Mouse (Mus musculus): Measurements from ENCODE around the gene Add2. TPM values are rescaled to one million over a fixed set of nuclear protein-coding genes. Genes with fewer than 3 reads are reported as not detected.

Gene Add2
- polyA plus RNA-seq, 1 experiment: 17.6 TPM

DNA sequence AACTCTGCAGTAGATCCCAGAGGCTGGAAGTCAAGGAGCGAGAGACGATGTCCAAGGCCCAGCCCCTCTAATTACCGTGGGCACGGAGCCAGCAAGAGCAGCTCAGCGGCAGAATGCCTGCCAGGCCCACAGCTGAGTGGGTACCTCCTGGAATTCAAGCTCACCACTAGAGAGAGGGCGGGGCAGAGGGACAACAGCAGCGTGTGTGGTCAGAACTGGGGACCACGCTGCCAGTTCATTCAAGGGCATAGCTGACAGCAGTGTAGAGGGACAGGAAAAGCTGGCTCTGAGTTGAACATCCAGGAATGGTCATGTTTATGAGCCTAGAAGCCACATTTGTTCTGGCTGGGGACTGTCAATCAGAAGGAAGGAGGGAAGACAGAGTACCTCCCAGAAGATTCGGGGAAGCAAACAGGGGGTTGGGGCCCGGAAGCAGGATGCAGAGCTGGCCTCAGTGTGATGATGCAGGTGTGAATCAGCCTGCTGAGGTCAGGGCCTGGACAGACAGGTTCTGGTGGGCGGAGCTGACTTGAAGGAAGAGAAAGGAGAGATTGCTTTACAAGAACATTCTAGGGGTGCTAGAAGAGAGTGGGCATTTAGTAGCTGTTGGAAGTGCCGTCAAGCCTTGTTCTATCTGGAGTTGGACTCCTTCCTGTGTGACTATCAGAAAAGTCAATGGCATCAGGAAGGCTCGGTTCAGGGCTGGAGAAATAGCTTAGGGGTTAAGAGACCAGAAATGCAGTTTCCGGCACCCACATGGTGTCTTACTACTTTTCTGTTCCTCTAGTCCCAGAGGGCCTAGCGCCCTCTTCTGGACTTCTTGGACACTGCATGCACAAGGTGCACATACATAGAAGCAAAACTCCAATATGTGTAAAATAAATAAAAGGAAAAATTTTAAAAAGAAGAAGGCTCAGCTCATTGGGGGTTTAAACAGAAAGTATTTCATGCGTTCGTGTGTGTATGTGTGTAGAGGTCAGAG lies 129.1 kb downstream of the Add2 start:
- WGBS: 77% methylated on average over 17 of the region's 17 CpGs
- H3K27me3 ChIP-seq (ENCODE audit: control insufficient read depth, insufficient read depth, low read length): no peaks in the 10 kb centered on the region
- TF ChIP-seq POLR2A (IDR thresholded peaks at IDR 0.05; ENCODE audit: low read depth, low read length) (no peak), CTCF (IDR thresholded peaks at IDR 0.05; ENCODE audit: extremely low read depth, insufficient read depth, insufficient read length, insufficient replicate concordance) (no peak)
- no peaks in the 10 kb centered on the region for H3K36me3 ChIP-seq (ENCODE audit: control insufficient read depth, insufficient read depth, low read length)
- H3K27ac ChIP-seq (ENCODE audit: insufficient read depth, low read length): no peak overlapping the region
- no peaks in the 10 kb centered on the region for H3K4me1 ChIP-seq (ENCODE audit: control insufficient read depth, insufficient read depth, insufficient read length)
- no peak overlapping the region for H3K4me3 ChIP-seq (ENCODE audit: extremely low read depth, insufficient read depth, insufficient read length)
- no peak for DNase-seq (ENCODE audit: low read depth in 1 of 2, low spot score in 2 of 2)

GRCm38 (mm10) chr6:86160878-86161277 lies 132.4 kb downstream of the Add2 start:
- Histone ChIP-seq H3K27ac (ENCODE audit: insufficient read depth, low read length) (no peak overlapping the region), H3K36me3 (ENCODE audit: control insufficient read depth, insufficient read depth, low read length) (no peaks in the 10 kb centered on the region), H3K4me3 (ENCODE audit: extremely low read depth, insufficient read depth, insufficient read length) (no peak overlapping the region), H3K4me1 (ENCODE audit: control insufficient read depth, insufficient read depth, insufficient read length) (no peaks in the 10 kb centered on the region), H3K27me3 (ENCODE audit: control insufficient read depth, insufficient read depth, low read length) (no peaks in the 10 kb centered on the region)
- TF ChIP-seq POLR2A (IDR thresholded peaks at IDR 0.05; ENCODE audit: low read depth, low read length): no peak
- DNase-seq (ENCODE audit: low read depth in 1 of 2, low spot score in 2 of 2): no peak
- WGBS: 86% methylated on average over 3 of the region's 3 CpGs

GRCm38 (mm10) chr6:86161586-86161985 lies 133.1 kb downstream of the Add2 start:
- Histone ChIP-seq H3K27ac (ENCODE audit: insufficient read depth, low read length) (no peak overlapping the region), H3K4me3 (ENCODE audit: extremely low read depth, insufficient read depth, insufficient read length) (no peak overlapping the region), H3K4me1 (ENCODE audit: control insufficient read depth, insufficient read depth, insufficient read length) (no peaks in the 10 kb centered on the region), H3K36me3 (ENCODE audit: control insufficient read depth, insufficient read depth, low read length) (no peaks in the 10 kb centered on the region), H3K27me3 (ENCODE audit: control insufficient read depth, insufficient read depth, low read length) (no peaks in the 10 kb centered on the region)
- no peak for TF ChIP-seq POLR2A (IDR thresholded peaks at IDR 0.05; ENCODE audit: low read depth, low read length)
- TF ChIP-seq CTCF (IDR thresholded peaks at IDR 0.05; ENCODE audit: extremely low read depth, insufficient read depth, insufficient read length, insufficient replicate concordance): no peak
- DNase-seq (ENCODE audit: low read depth in 1 of 2, low spot score in 2 of 2): no peak
- 73% methylated on average over 7 of the region's 7 CpGs for WGBS

- Histone ChIP-seq H3K4me3 (ENCODE audit: extremely low read depth, insufficient read depth, insufficient read length) (no peak overlapping the region), H3K36me3 (ENCODE audit: control insufficient read depth, insufficient read depth, low read length) (no peaks in the 10 kb centered on the region), H3K4me1 (ENCODE audit: control insufficient read depth, insufficient read depth, insufficient read length) (no peaks in the 10 kb centered on the region), H3K27ac (ENCODE audit: insufficient read depth, low read length) (no peak overlapping the region), H3K27me3 (ENCODE audit: control insufficient read depth, insufficient read depth, low read length) (no peaks in the 10 kb centered on the region)
- DNase-seq (ENCODE audit: low read depth in 1 of 2, low spot score in 2 of 2): no peak
- WGBS: 75% methylated on average over 3 of the region's 3 CpGs
- TF ChIP-seq CTCF (IDR thresholded peaks at IDR 0.05; ENCODE audit: extremely low read depth, insufficient read depth, insufficient read length, insufficient replicate concordance) (no peak), POLR2A (IDR thresholded peaks at IDR 0.05; ENCODE audit: low read depth, low read length) (no peak)
Measured at GRCm38 (mm10) chr6:86164028-86164427, 135.5 kb downstream of the Add2 start.

DNA sequence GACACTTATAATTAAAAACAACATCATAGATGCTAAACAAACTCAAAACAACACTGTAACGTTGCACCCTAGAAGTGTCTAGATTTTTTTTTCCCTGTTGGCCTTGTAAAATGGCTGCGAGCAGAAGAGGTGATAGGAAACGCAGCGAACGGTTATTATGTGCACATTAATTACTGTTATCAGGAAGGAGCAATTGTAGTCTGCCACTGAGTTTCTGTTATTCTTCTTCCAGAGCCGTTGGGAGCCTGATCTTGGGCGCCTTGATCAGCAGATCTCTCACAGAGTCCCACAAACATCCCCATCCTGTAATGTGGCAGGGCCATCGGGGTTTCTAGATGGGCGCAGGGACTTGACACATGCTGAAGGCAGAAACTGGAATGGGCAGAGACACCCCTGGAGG lies 137.9 kb downstream of the Add2 start:
- WGBS: 80% methylated on average over 9 of the region's 9 CpGs
- Histone ChIP-seq H3K27me3 (ENCODE audit: control insufficient read depth, insufficient read depth, low read length) (no peaks in the 10 kb centered on the region), H3K4me1 (ENCODE audit: control insufficient read depth, insufficient read depth, insufficient read length) (no peaks in the 10 kb centered on the region), H3K27ac (ENCODE audit: insufficient read depth, low read length) (no peak overlapping the region), H3K4me3 (ENCODE audit: extremely low read depth, insufficient read depth, insufficient read length) (no peak overlapping the region), H3K36me3 (ENCODE audit: control insufficient read depth, insufficient read depth, low read length) (no peaks in the 10 kb centered on the region)
- no peak for DNase-seq (ENCODE audit: low read depth in 1 of 2, low spot score in 2 of 2)
- TF ChIP-seq CTCF (IDR thresholded peaks at IDR 0.05; ENCODE audit: extremely low read depth, insufficient read depth, insufficient read length, insufficient replicate concordance) (no peak), POLR2A (IDR thresholded peaks at IDR 0.05; ENCODE audit: low read depth, low read length) (no peak)

- no peak overlapping the region for H3K27ac ChIP-seq (ENCODE audit: insufficient read depth, low read length)
- H3K27me3 ChIP-seq (ENCODE audit: control insufficient read depth, insufficient read depth, low read length): no peaks in the 10 kb centered on the region
- no peak for DNase-seq (ENCODE audit: low read depth in 1 of 2, low spot score in 2 of 2)
- no peaks in the 10 kb centered on the region for H3K36me3 ChIP-seq (ENCODE audit: control insufficient read depth, insufficient read depth, low read length)
- 85% methylated on average over 5 of the region's 5 CpGs for WGBS
- TF ChIP-seq POLR2A (IDR thresholded peaks at IDR 0.05; ENCODE audit: low read depth, low read length) (no peak), CTCF (IDR thresholded peaks at IDR 0.05; ENCODE audit: extremely low read depth, insufficient read depth, insufficient read length, insufficient replicate concordance) (no peak)
- H3K4me1 ChIP-seq (ENCODE audit: control insufficient read depth, insufficient read depth, insufficient read length): no peaks in the 10 kb centered on the region
- no peak overlapping the region for H3K4me3 ChIP-seq (ENCODE audit: extremely low read depth, insufficient read depth, insufficient read length)
Measured at GRCm38 (mm10) chr6:86167851-86168250, 139.4 kb downstream of the Add2 start.

DNA sequence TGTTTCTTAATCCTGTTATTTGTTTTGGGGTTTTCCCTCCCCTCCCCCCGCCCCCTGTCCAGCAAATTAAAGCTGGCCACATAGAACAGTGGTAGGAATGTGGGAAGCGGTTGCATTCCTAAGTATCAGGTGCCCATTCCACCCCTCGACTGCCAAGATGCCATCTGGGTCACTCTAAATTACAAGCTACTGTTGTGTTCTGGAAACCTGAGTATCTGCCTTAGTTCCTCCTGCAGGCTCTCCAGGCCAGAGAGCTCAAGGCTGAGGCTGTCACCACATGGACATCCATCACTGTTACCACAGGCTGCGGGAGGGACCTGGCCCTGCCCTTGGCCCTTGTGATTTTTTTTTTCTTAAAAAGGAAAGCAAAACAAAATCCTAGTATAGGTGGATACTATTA lies 140.7 kb downstream of the Add2 start:
- no peak overlapping the region for H3K4me3 ChIP-seq (ENCODE audit: extremely low read depth, insufficient read depth, insufficient read length)
- no peaks in the 10 kb centered on the region for H3K4me1 ChIP-seq (ENCODE audit: control insufficient read depth, insufficient read depth, insufficient read length)
- 55% methylated on average over 4 of the region's 4 CpGs for WGBS
- TF ChIP-seq CTCF (IDR thresholded peaks at IDR 0.05; ENCODE audit: extremely low read depth, insufficient read depth, insufficient read length, insufficient replicate concordance) (no peak), POLR2A (IDR thresholded peaks at IDR 0.05; ENCODE audit: low read depth, low read length) (no peak)
- no peak for DNase-seq (ENCODE audit: low read depth in 1 of 2, low spot score in 2 of 2)
- H3K27ac ChIP-seq (ENCODE audit: insufficient read depth, low read length): no peak overlapping the region
- H3K27me3 ChIP-seq (ENCODE audit: control insufficient read depth, insufficient read depth, low read length): no peaks in the 10 kb centered on the region
- H3K36me3 ChIP-seq (ENCODE audit: control insufficient read depth, insufficient read depth, low read length): no peaks in the 10 kb centered on the region

Other genes with a start within 250 kb of the Add2 start
- 0.27 TPM in 2 replicates for gene Nat8f6, start 207.7 kb upstream of the Add2 start, polyA plus RNA-seq (2012; rRNA removed)
- 0.12 and 0.46 TPM in 2 replicates for gene Nat8f5, start 207.7 kb upstream of the Add2 start, polyA plus RNA-seq (2012; rRNA removed)
- 0.66 and 1.0 TPM in 2 replicates for gene Nat8, start 196.6 kb upstream of the Add2 start, polyA plus RNA-seq (2012; rRNA removed)
- gene Nat8f2, start 159.5 kb upstream of the Add2 start, polyA plus RNA-seq (2012; rRNA removed): 0.02 TPM in 1 of 2 replicates, not detected in the other
- gene Nat8f4, start 123.8 kb upstream of the Add2 start, polyA plus RNA-seq (2012; rRNA removed): 1.5 and 1.8 TPM in 2 replicates
- gene Tprkb, start 116.8 kb upstream of the Add2 start, polyA plus RNA-seq (2012; rRNA removed): 6.7 and 7.2 TPM in 2 replicates
- 8.1 and 8.6 TPM in 2 replicates for gene Nat8f1, start 113.0 kb upstream of the Add2 start, polyA plus RNA-seq (2012; rRNA removed)
- gene Dusp11, start 67.0 kb upstream of the Add2 start, polyA plus RNA-seq (2012; rRNA removed): 21.3 and 25.7 TPM in 2 replicates
- gene Figla, start 12.5 kb upstream of the Add2 start, polyA plus RNA-seq (2012; rRNA removed): not detected in 2 replicates
- gene Tgfa, start 166.5 kb downstream of the Add2 start, polyA plus RNA-seq (2012; rRNA removed): 0.45 and 0.49 TPM in 2 replicates